Mouse (Mus musculus) embryonic facial prominence, embryonic 14.5 days (tissue): ENCODE data around the gene C330021F23Rik. TPM values are rescaled to one million over a fixed set of nuclear protein-coding genes. Genes with fewer than 3 reads are reported as not detected.

Experiments used
- ATAC-seq: fragments of 200-750 bp; cut with Nextera tagmentation; 2 replicates; pipeline ENCODE4 v1.8.0; 2017; ENCODE audit warnings: low read depth, moderate number of reproducible peaks, moderate TSS enrichment
- DNase-seq: peaks from one replicate; pipeline ENCODE4 v3.0.0-alpha.2; 2015; ENCODE audit warnings: low spot score
- H3K27ac ChIP-seq: fragments of 300-500 bp; sonication (generic); replicated peaks from 2 replicates; pipeline ENCODE4 v1.5.1; 2014; ENCODE audit warnings: low read depth, mild to moderate bottlenecking, low read length, moderate library complexity
- H3K27me3 ChIP-seq: fragments of 300-500 bp; sonication (generic); replicated peaks from 2 replicates; pipeline ENCODE4 v1.6.1; 2014; ENCODE audit warnings: low read length; ENCODE audit not compliant: control insufficient read depth, insufficient read depth
- H3K36me3 ChIP-seq: fragments of 300-500 bp; sonication (generic); 2 replicates; pipeline ENCODE4 v1.6.1; 2014; ENCODE audit warnings: low read length, mixed read lengths; ENCODE audit not compliant: control insufficient read depth, insufficient read depth
- H3K4me1 ChIP-seq: fragments of 300-500 bp; sonication (generic); 2 replicates; pipeline ENCODE4 v1.6.1; 2014; ENCODE audit warnings: antibody characterized with exemption, low read length; ENCODE audit not compliant: control insufficient read depth, insufficient read depth
- H3K4me2 ChIP-seq: fragments of 300-500 bp; sonication (generic); 2 replicates; pipeline ENCODE4 v1.6.1; 2014; ENCODE audit warnings: low read depth, mild to moderate bottlenecking, low read length, moderate library complexity, mixed read lengths
- H3K4me3 ChIP-seq: fragments of 300-500 bp; sonication (generic); 2 replicates; pipeline ENCODE4 v1.5.1; 2014; ENCODE audit warnings: low read depth, mild to moderate bottlenecking, low read length
- H3K9ac ChIP-seq: fragments of 300-500 bp; sonication (generic); 2 replicates; pipeline ENCODE4 v1.6.1; 2014; ENCODE audit warnings: low read depth, mild to moderate bottlenecking, low read length, moderate library complexity, mixed read lengths
- H3K9me3 ChIP-seq: fragments of 300-500 bp; sonication (generic); 2 replicates; pipeline ENCODE4 v1.6.1; 2016; ENCODE audit warnings: low read length; ENCODE audit not compliant: control insufficient read depth
- WGBS: fragments of 180-500 bp; shearing (Covaris S2); extraction: QIAGEN DNeasy Blood & Tissue Kit; methylation state at CpG from one replicate; pipeline ENCODE4 v1.1.7; 2014; 5-methylcytosine and 5-hydroxymethylcytosine counted together
- polyA plus RNA-seq: library from polyadenylated mRNA; unstranded; fragments of >200 nt; fragmentation: Nextera tagmentation; extraction: Ambion mirVana; gene quantifications from 2 replicates; pipeline ENCODE4 v1.2.1, GENCODE M21; 2014

C330021F23Rik gene
- polyA plus RNA-seq, 1 experiment from 2014 or later: 0.47 TPM

DNA sequence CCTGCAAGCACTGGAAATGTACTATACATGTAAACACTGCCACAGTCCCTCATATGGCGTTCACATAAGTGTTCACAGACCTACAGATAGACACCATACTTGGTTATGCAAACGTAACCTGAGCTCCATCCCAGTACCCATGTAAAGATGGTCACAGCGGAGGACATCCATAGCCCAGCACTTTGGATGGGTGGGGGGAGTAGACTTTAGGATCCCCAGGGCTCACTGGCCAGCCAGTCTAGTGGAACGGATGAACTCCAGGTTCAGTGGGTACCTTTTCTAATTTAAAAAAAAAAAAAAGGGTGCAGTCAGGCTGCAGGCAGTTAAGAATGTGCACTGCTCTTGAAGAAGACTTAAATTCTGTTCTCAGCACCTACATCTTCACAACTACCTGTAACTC lies 27.7 kb upstream of the C330021F23Rik start:
- no peak overlapping the region for H3K4me3 ChIP-seq
- no peak overlapping the region for H3K4me2 ChIP-seq
- no peaks in the 10 kb centered on the region for H3K9me3 ChIP-seq
- no peak overlapping the region for H3K27ac ChIP-seq
- no peak overlapping the region for H3K9ac ChIP-seq
- ATAC-seq (no peak), DNase-seq (no peak)
- no peaks in the 10 kb centered on the region for H3K27me3 ChIP-seq
- H3K4me1 ChIP-seq: no peaks in the 10 kb centered on the region
- 89% methylated on average over 4 of the region's 4 CpGs for WGBS
- H3K36me3 ChIP-seq: peaks cover 92% of the 10 kb centered on the region

DNA sequence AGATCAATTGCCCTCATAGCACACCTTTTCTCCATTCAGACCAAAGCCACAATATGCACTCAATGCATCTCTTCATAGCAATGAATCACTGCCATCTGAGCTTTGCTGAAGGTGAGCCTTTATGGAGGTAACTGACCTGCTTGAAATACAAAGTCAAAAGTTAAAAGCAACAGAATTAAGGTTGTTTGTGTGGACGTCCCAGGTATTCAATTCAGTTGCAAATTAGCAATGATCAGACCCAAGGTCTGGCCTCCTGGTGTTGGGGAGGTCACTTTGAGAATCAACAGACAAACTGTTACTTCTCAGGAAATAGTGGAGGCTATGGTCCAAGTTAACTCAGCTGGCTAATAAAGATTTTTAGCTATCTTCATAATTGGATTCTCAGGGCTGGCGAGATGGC lies 21.3 kb upstream of the C330021F23Rik start:
- WGBS: 86% methylated on average over 2 of the region's 2 CpGs
- H3K27me3 ChIP-seq: no peaks in the 10 kb centered on the region
- H3K4me1 ChIP-seq: no peaks in the 10 kb centered on the region
- H3K4me2 ChIP-seq: no peak overlapping the region
- no peak overlapping the region for H3K9ac ChIP-seq
- H3K36me3 ChIP-seq: peaks cover 37% of the 10 kb centered on the region
- no peak overlapping the region for H3K27ac ChIP-seq
- DNase-seq (no peak), ATAC-seq (no peak)
- no peak overlapping the region for H3K4me3 ChIP-seq
- H3K9me3 ChIP-seq: 0 out of 2 replicates have a peak, but pooled peaks cover 3% of the 10 kb centered on the region

DNA sequence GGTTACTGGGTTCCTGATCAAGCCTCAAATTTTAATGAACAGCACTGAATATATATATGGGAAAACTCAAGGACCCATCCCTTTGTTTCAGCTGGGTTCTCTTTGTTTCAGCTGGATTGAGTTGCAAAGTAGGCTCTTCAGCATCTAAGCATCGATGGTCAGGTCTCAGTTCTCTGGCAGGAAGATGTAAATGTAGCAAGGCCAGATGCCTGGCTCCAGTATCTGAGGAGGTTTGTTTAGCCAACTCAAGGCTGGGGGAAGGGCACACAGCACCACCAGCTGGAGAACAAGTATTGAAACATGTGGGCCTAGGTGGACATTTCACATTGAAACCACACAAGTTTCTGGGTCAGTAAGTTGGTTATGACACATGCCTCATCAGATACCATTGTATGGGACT lies 15.6 kb upstream of the C330021F23Rik start:
- H3K9ac ChIP-seq: no peak overlapping the region
- no peaks in the 10 kb centered on the region for H3K36me3 ChIP-seq
- H3K9me3 ChIP-seq: 0 out of 2 replicates have a peak, but pooled peaks cover 3% of the 10 kb centered on the region
- DNase-seq (no peak), ATAC-seq (no peak)
- H3K4me2 ChIP-seq: no peak overlapping the region
- H3K4me3 ChIP-seq: no peak overlapping the region
- no peaks in the 10 kb centered on the region for H3K4me1 ChIP-seq
- H3K27ac ChIP-seq: no peak overlapping the region
- WGBS: 82% methylated on average over 1 of the region's 1 CpGs
- H3K27me3 ChIP-seq: no peaks in the 10 kb centered on the region

DNA sequence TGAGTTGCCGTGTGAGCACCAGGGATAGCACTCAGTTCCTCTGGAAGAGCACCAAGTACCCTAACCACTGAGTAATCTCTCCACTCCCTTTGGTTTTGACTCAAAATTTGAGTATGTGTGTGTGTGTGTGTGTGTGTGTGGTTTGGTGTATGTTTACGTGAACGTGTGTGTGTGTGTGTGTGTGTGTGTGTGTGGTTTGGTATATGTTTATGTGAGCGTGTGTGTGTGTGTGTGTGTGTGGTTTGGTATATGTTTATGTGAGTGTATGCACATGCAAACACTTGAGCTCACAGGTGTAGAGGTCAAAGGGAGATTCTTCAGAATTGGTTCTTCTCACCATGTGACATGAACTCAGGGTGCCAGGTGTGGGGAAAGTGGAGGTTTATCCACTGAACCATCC lies 11.7 kb upstream of the C330021F23Rik start:
- H3K9ac ChIP-seq: no peak overlapping the region
- no peaks in the 10 kb centered on the region for H3K9me3 ChIP-seq
- peak; percentile 84; the same call in 1 of the 2 replicates for ATAC-seq
- no peak for DNase-seq
- no peak overlapping the region for H3K27ac ChIP-seq
- H3K4me1 ChIP-seq: no peaks in the 10 kb centered on the region
- no peaks in the 10 kb centered on the region for H3K27me3 ChIP-seq
- H3K4me3 ChIP-seq: no peak overlapping the region
- H3K4me2 ChIP-seq: no peak overlapping the region
- WGBS: 68% methylated on average over 4 of the region's 4 CpGs
- no peaks in the 10 kb centered on the region for H3K36me3 ChIP-seq

GRCm38 (mm10) chr8:3568378-3568777 lies 588 bp downstream of the C330021F23Rik start:
- Histone ChIP-seq H3K27ac (no peak overlapping the region), H3K4me3 (no peak overlapping the region), H3K9ac (0 out of 2 replicates have a peak overlapping the region, but pooled peaks have one; percentile 28), H3K27me3 (no peaks in the 10 kb centered on the region), H3K4me1 (no peaks in the 10 kb centered on the region), H3K36me3 (no peaks in the 10 kb centered on the region), H3K4me2 (peak overlapping the region; percentile 19; the same call in 1 of the 2 replicates), H3K9me3 (no peaks in the 10 kb centered on the region)
- DNase-seq (no peak), ATAC-seq (no peak)
- WGBS: 6% methylated on average over 7 of the region's 7 CpGs

GRCm38 (mm10) chr8:3569784-3570183 lies 2.0 kb downstream of the C330021F23Rik start:
- H3K4me3 ChIP-seq: no peak overlapping the region
- H3K27ac ChIP-seq: no peak overlapping the region
- no peaks in the 10 kb centered on the region for H3K36me3 ChIP-seq
- H3K4me2 ChIP-seq: no peak overlapping the region
- ATAC-seq (no peak), DNase-seq (no peak)
- H3K4me1 ChIP-seq: no peaks in the 10 kb centered on the region
- WGBS: 93% methylated on average over 5 of the region's 5 CpGs
- H3K9me3 ChIP-seq: no peaks in the 10 kb centered on the region
- no peak overlapping the region for H3K9ac ChIP-seq
- no peaks in the 10 kb centered on the region for H3K27me3 ChIP-seq

DNA sequence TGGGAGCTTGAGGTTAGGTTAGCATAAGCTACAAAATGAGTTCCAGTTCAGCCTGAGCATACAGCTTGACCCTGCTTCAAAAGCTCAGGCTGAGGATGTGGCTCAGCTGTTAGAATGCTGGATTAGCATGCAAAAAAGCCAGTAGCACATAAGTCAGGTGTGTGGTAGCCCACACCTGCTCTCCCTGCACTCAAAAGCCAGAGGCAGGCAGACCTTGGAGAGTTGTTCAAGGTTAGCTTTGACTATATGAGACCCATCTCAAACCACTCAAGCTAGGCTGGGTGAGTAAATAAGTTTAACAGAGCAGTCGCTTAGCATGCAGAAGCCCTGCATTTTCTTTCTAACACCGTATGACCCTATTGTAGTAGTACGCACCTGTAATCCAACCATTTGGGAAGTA lies 6.8 kb downstream of the C330021F23Rik start:
- Histone ChIP-seq H3K4me1 (no peaks in the 10 kb centered on the region), H3K9ac (no peak overlapping the region), H3K9me3 (no peaks in the 10 kb centered on the region), H3K27me3 (no peaks in the 10 kb centered on the region), H3K36me3 (no peaks in the 10 kb centered on the region), H3K27ac (no peak overlapping the region), H3K4me2 (no peak overlapping the region), H3K4me3 (no peak overlapping the region)
- ATAC-seq: no peak
- DNase-seq: no peak
- WGBS: 89% methylated on average over 3 of the region's 3 CpGs

GRCm38 (mm10) chr8:3576211-3576960 lies 8.6 kb downstream of the C330021F23Rik start:
- Histone ChIP-seq H3K36me3 (no peaks in the 10 kb centered on the region), H3K27me3 (no peaks in the 10 kb centered on the region), H3K9ac (no peak overlapping the region), H3K4me2 (no peak overlapping the region), H3K4me3 (no peak overlapping the region), H3K9me3 (no peaks in the 10 kb centered on the region), H3K4me1 (no peaks in the 10 kb centered on the region), H3K27ac (no peak overlapping the region)
- ATAC-seq: peak; percentile 26; the same call in 1 of the 2 replicates
- WGBS: 72% methylated on average over 15 of the region's 15 CpGs
- no peak for DNase-seq
